Mouse (Mus musculus) stomach, embryonic 16.5 days (tissue): Measurements from ENCODE around the gene Tedc1. TPM values are rescaled to one million over a fixed set of nuclear protein-coding genes. Genes with fewer than 3 reads are reported as not detected.
A peak's percentile ranks its signal among the peaks of the same experiment; 100 is the strongest.

Experiments
- ATAC-seq: fragments of 200-750 bp; cut with Nextera tagmentation; 2 replicates; pipeline ENCODE4 v1.8.0; 2017; ENCODE audit warnings: moderate number of reproducible peaks, moderate TSS enrichment; ENCODE audit not compliant: insufficient read depth, low FRiP score
- H3K27ac ChIP-seq: fragments of 300-500 bp; sonication (generic); 2 replicates; pipeline ENCODE4 v1.5.1; 2014; ENCODE audit warnings: low read length
- H3K27me3 ChIP-seq: fragments of 300-500 bp; sonication (generic); 2 replicates; pipeline ENCODE4 v1.6.1; 2014; ENCODE audit warnings: low read length, control low read depth, mixed read lengths; ENCODE audit not compliant: control insufficient read depth, insufficient read depth
- H3K36me3 ChIP-seq: fragments of 300-500 bp; sonication (generic); 2 replicates; pipeline ENCODE4 v1.6.1; 2014; ENCODE audit warnings: low read length; ENCODE audit not compliant: control insufficient read depth, insufficient read depth
- H3K4me1 ChIP-seq: fragments of 300-500 bp; sonication (generic); 2 replicates; pipeline ENCODE4 v1.6.1; 2014; ENCODE audit warnings: low read length, control low read depth, mixed read lengths; ENCODE audit not compliant: control insufficient read depth, insufficient read depth
- H3K4me2 ChIP-seq: fragments of 300-500 bp; sonication (generic); 2 replicates; pipeline ENCODE4 v1.6.1; 2014; ENCODE audit warnings: low read depth, low read length, mixed read lengths
- H3K4me3 ChIP-seq: fragments of 300-500 bp; sonication (generic); replicated peaks from 2 replicates; pipeline ENCODE4 v1.5.1; 2014; ENCODE audit warnings: mild to moderate bottlenecking, low read length
- H3K9ac ChIP-seq: fragments of 300-500 bp; sonication (generic); 2 replicates; pipeline ENCODE4 v1.6.1; 2014; ENCODE audit warnings: low read length
- H3K9me3 ChIP-seq: fragments of 300-500 bp; sonication (generic); replicated peaks from 2 replicates; pipeline ENCODE4 v1.6.1; 2016; ENCODE audit warnings: low read length, control low read depth; ENCODE audit not compliant: control insufficient read depth
- WGBS: fragments of 180-500 bp; shearing (Covaris S2); extraction: QIAGEN DNeasy Blood & Tissue Kit; methylation state at CpG from one replicate; pipeline ENCODE4 v1.1.7; 2014; 5-methylcytosine and 5-hydroxymethylcytosine counted together
- polyA plus RNA-seq: library from polyadenylated mRNA; unstranded; fragments of >200 nt; fragmentation: Nextera tagmentation; extraction: Ambion mirVana; gene quantifications from 2 replicates; pipeline ENCODE4 v1.2.1, GENCODE M21; 2015

Gene Tedc1
- polyA plus RNA-seq, 1 experiment from 2014 or later, result 24.0 TPM

DNA sequence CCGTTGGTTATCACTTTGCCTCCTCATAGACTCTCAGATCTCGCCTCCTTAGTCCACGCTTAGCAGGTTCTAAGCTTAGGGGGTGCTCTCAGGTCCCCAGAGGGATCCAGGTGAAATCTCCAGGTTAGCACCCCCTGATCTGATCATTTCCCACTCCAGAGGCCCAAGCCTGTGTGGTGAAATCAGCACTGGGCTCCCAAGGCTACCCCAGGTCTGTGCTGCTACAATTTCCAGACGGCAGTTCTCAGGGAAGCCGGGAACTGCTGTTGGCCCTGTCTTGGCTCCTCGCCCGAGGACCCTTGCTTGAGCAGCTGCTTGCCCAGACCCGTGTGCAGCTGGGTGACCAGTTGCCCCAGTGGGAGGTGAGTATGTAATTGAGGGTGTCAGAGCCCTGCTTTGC is 781 bp downstream of the Tedc1 start:
- no peak for ATAC-seq
- H3K27ac ChIP-seq, result no peak overlapping the region
- H3K4me1 ChIP-seq, result peaks cover 27% of the 10 kb centered on the region
- H3K27me3 ChIP-seq, result no peaks in the 10 kb centered on the region
- peak overlapping the region; percentile 67 for H3K4me3 ChIP-seq
- peak overlapping the region; percentile 69 for H3K9ac ChIP-seq
- peak overlapping the region; percentile 68 for H3K4me2 ChIP-seq
- H3K36me3 ChIP-seq, result no peaks in the 10 kb centered on the region
- WGBS, result 29% methylated on average over 8 of the region's 8 CpGs
- no peaks in the 10 kb centered on the region for H3K9me3 ChIP-seq

DNA sequence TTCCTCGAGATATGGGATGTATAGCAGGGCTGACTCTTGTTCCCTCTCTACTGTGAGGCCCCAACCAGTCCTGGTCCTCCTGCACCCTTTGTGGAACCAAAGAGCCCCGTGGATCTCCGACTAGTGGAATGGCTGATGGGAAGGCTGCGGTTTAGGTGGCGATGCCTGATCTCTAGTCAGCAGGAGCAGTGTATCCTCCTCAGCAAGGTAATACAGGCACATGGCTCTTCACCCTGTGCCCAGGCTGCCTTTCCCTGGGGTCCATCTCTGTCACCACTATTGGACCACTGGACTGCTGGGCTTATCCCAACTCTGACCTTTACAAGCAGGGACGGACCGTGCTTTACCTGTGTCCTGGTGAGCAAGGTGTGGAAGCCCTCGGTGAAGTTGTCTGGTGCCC is 1.3 kb downstream of the Tedc1 start:
- 0 out of 2 replicates have a peak overlapping the region, but pooled peaks have one; percentile 22 for H3K9ac ChIP-seq
- WGBS, result 83% methylated on average over 8 of the region's 8 CpGs

DNA sequence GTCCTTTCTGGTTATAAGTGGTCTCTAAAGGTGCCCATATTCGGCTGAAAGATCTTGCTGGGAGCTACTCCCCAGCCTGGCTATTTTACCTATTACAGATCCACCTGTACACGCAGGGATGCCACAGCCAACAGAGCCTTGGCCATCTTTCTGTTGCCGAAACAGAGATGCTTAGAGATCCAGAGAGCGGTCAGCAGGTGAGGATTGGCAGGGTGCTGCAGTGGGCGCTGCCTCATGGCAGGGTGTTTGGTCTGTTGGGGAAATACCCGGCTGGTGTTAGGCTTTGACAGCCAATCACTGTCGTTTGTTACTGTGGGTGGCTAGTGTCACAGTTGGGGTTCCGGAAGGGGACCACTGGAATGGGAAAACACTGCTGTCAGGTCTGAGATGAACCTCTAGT is 1.8 kb downstream of the Tedc1 start:
- ATAC-seq, result no peak
- no peak overlapping the region for H3K27ac ChIP-seq
- H3K4me3 ChIP-seq, result no peak overlapping the region
- no peaks in the 10 kb centered on the region for H3K27me3 ChIP-seq
- no peak overlapping the region for H3K9ac ChIP-seq
- WGBS, result 89% methylated on average over 8 of the region's 8 CpGs
- H3K36me3 ChIP-seq, result no peaks in the 10 kb centered on the region
- no peaks in the 10 kb centered on the region for H3K9me3 ChIP-seq
- peaks cover 19% of the 10 kb centered on the region for H3K4me1 ChIP-seq
- no peak overlapping the region for H3K4me2 ChIP-seq

More for the DNA sequence above, 1.3 kb downstream of the Tedc1 start:
- no peak overlapping the region for H3K27ac ChIP-seq
- H3K4me3 ChIP-seq, result no peak overlapping the region
- no peak for ATAC-seq
- H3K9me3 ChIP-seq, result no peaks in the 10 kb centered on the region
- no peaks in the 10 kb centered on the region for H3K36me3 ChIP-seq
- no peaks in the 10 kb centered on the region for H3K27me3 ChIP-seq
- peak overlapping the region; percentile 68; the same call in 1 of the 2 replicates for H3K4me2 ChIP-seq
- peaks cover 22% of the 10 kb centered on the region for H3K4me1 ChIP-seq

DNA sequence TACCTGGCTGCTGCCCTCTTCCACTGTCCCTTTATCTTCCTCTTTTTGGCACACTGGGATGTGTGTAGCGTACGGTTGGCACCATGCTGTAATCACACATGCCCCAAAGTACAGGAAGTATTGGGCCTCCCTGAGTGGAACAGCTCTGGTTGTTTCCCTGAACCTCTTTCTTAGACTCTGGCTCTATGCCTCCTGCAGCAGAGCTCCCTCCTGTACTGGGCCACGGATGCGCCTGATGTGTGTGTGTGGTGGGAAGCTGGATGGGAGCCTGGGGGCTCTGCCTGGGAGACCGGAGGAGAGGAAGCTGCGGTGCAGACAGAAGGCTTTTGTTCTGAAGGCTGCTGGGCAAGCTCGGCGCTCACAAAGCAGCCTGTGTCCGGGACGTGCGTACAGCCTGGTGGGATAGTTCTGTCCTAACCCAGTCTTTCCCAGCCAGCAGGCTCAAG is 7.4 kb downstream of the Tedc1 start:
- H3K4me1 ChIP-seq, result no peaks in the 10 kb centered on the region
- H3K4me3 ChIP-seq, result no peak overlapping the region
- no peak overlapping the region for H3K9ac ChIP-seq
- 82% methylated on average over 11 of the region's 11 CpGs for WGBS
- no peaks in the 10 kb centered on the region for H3K27me3 ChIP-seq
- no peaks in the 10 kb centered on the region for H3K9me3 ChIP-seq
- H3K4me2 ChIP-seq, result no peak overlapping the region
- no peaks in the 10 kb centered on the region for H3K36me3 ChIP-seq
- H3K27ac ChIP-seq, result no peak overlapping the region
- no peak for ATAC-seq

DNA sequence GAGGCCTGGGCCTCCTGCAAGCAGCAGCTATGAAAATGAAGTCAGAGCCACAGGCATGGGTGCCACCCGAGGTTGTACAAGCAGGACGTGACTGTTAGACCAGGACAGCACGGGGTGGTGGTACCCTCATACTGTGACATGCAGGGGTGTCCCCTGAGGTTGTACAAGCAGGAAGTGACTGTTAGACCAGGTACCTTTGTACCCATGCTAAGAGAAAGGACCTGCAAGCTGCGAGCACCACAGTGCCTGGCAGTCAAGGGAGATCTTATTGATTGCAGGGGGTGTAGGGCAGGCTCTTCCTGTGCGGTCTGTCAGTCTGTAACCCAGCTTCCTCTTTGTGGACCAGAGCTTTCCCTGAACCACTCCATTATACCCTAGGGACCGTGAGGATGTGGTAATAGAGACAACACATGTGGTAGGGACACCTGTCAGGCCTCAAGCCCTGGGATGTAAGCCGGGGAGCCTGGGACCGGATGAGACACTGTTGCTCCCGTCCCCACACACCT is 11.9 kb downstream of the Tedc1 start:
- no peak overlapping the region for H3K27ac ChIP-seq
- H3K4me1 ChIP-seq, result no peaks in the 10 kb centered on the region
- no peaks in the 10 kb centered on the region for H3K36me3 ChIP-seq
- H3K9ac ChIP-seq, result no peak overlapping the region
- H3K9me3 ChIP-seq, result no peaks in the 10 kb centered on the region
- ATAC-seq, result peak; percentile 38; the same call in 1 of the 2 replicates
- H3K4me3 ChIP-seq, result no peak overlapping the region
- H3K4me2 ChIP-seq, result no peak overlapping the region
- WGBS, result 77% methylated on average over 9 of the region's 9 CpGs
- no peaks in the 10 kb centered on the region for H3K27me3 ChIP-seq

DNA sequence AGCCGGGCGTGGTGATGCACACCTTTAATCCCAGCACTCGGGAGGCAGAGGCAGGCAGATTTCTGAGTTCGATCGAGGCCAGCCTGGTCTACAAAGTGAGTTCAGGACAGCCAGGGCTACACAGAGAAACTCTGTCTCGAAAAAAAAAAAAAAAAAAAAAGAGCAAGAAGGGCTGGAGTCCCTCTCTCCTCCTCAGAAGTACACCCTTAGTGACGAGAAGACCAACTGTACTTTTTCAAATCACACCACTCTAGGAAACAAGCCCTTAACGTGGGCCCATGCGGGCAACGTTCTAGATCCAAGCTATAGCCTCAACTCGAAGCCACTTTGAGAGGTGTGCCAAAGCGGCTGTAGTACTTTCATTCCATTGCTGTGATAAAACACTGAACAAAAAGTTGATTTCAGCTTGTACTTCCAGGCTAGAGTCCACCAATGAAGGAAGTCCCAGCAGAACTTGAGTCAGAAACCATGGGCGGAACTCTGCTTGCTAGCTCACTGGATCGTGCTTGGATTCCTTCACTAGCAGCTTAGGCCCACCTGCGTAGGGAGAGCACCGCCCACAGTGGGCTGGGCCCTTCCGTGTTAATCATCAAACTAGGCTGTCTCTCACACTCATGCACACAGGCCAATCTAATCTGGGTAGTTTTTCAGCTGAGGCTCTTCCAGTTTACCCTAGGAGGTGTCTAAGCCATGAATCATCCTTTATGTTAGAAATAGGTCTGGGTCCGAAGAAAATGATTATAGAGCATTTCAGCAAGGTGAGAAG is 20.9 kb downstream of the Tedc1 start:
- 85% methylated on average over 18 of the region's 18 CpGs for WGBS
- no peaks in the 10 kb centered on the region for H3K36me3 ChIP-seq

DNA sequence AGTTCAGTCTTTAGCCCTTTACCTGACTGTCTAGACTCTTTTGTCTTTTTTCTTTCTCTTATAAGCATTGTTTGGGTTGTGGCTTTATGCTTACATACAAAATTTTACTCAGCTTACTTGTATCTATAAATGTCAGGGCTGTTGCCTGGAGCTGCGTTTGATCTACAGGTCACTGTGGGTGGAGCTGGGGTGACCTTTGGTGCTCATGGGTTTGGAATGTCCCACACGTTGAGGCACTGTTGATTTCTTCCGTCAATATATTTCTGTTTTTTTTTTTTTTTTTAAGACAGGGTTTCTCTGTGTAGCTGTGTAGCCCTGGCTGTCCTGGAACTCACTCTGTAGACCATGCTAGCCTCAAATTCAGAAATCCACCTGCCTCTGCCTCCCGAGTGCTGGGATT is 24.8 kb downstream of the Tedc1 start:
- H3K4me2 ChIP-seq, result no peak overlapping the region
- 38% methylated on average over 4 of the region's 4 CpGs for WGBS
- peaks cover 9% of the 10 kb centered on the region for H3K27me3 ChIP-seq
- ATAC-seq, result no peak
- no peaks in the 10 kb centered on the region for H3K36me3 ChIP-seq
- no peak overlapping the region for H3K9ac ChIP-seq
- H3K4me1 ChIP-seq, result peaks cover 7% of the 10 kb centered on the region
- no peaks in the 10 kb centered on the region for H3K9me3 ChIP-seq
- no peak overlapping the region for H3K27ac ChIP-seq
- no peak overlapping the region for H3K4me3 ChIP-seq

More for the DNA sequence above, 20.9 kb downstream of the Tedc1 start:
- H3K4me2 ChIP-seq, result no peak overlapping the region
- no peak overlapping the region for H3K27ac ChIP-seq
- ATAC-seq, result no peak
- no peaks in the 10 kb centered on the region for H3K9me3 ChIP-seq
- no peak overlapping the region for H3K4me3 ChIP-seq
- H3K4me1 ChIP-seq, result no peaks in the 10 kb centered on the region
- H3K9ac ChIP-seq, result no peak overlapping the region
- no peaks in the 10 kb centered on the region for H3K27me3 ChIP-seq

DNA sequence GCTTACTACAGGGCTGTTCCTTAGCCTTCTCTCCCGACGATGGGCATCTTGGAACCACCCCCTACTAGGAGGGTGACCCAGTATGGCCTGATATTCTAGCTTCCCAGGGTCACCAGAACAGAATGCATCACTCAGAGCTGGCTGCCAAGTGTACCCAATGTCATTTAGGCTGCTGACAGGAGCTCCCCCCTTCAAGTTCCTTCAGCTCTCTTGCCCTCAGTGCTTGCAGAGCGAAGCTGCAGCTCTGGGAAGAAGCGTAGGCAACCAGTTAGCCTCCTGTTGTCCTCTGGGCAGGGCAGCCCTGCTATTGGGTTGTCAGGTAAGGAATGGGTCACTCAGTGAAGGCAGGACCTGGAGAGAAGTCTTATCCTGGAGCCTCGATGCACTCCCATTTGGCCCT is 28.7 kb downstream of the Tedc1 start:
- Histone ChIP-seq H3K36me3 (0 out of 2 replicates have a peak, but pooled peaks cover 7% of the 10 kb centered on the region), H3K4me1 (peaks cover 20% of the 10 kb centered on the region), H3K9ac (no peak overlapping the region), H3K4me2 (no peak overlapping the region), H3K27me3 (peaks cover 21% of the 10 kb centered on the region), H3K4me3 (no peak overlapping the region), H3K27ac (no peak overlapping the region), H3K9me3 (no peaks in the 10 kb centered on the region)
- ATAC-seq, result no peak
- WGBS, result 65% methylated on average over 5 of the region's 5 CpGs

DNA sequence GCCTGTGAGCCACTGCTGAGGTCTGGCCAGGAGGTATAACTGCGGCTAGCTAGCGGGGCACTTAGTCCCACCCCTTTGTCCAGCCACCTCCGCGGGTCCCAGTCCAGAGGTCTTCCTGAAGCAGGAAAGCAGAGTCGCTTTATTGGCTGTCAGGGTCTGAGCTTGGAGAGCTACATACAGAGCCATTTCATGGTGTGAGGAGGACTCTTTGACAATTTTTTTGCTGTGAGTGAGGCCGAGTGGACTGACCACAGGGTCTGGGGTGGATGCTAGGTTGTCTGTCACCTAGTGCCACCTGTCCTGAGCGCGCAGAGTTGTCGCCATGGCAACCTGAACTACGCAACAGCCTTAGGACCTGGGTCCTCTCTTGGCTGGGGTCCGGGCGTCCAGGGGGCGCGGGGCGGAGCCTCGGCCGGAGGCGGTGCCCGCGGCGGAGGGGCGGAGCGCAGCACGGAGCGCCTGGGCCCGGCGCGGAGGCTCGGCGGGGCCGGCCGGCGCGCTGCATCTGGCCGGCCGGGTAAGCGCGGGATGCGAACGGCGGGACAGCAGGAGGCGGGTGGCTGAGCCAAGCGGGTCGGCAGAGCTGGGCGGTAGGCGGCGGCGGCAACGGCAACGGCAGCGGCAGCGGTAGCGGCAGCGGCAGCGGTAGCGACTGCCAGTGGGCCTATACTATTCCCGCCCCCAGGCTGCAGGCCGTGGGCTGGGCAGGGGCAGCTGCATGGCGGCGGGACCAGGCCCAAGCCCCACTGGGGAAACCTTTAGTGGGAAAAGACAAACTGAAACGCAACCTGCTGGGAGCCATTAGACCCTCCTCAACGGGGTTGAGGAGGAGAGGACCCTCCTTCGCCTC is 29.4 kb downstream of the Tedc1 start, which contains the start of gene Tmem121:
Gene Tmem121, plus strand, starts transcription at position 489 of the 850 bp plus-strand sequence.
- Histone ChIP-seq H3K36me3 (0 out of 2 replicates have a peak, but pooled peaks cover 7% of the 10 kb centered on the region), H3K4me2 (peak within 1 kb of the TSS; percentile 87), H3K4me1 (peaks cover 20% of the 10 kb centered on the region), H3K9me3 (no peaks in the 10 kb centered on the region), H3K27me3 (peaks cover 21% of the 10 kb centered on the region), H3K9ac (peak within 1 kb of the TSS; percentile 73), H3K4me3 (peak within 1 kb of the TSS; percentile 66), H3K27ac (no peak within 1 kb of the TSS)
- WGBS, result 2% methylated on average over 62 of the region's 63 CpGs
- peak; percentile 41; the same call in 1 of the 2 replicates for ATAC-seq
